Mouse (Mus musculus): ENCODE results near the gene Adra2c. TPM values are rescaled to one million over a fixed set of nuclear protein-coding genes. Genes with fewer than 3 reads are reported as not detected.

Gene Adra2c
- polyA plus RNA-seq, 1 experiment = not detected

DNA sequence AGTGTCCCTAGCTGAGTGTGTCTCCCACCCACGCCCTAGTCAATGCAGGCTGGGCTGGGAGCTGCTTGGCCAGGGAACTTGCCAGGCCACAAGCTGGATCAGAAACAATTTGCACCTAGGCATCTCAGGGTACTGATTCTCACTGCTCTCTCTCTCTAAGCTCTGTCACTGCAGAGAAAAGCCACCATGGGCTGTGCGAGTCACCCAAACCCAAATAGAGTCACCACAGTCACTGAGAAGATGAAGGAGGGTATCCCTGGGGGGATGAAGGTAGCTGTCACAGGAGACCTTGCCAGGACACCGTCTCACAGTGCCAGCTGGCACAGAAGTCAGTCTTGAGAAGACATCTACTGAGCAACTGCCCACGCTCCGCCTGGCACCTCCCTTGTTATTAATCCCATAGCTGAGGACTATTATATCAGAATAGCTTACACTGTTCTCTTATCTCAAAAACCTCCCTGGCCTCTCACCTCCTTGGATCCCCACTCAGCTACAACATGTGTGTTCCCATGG lies 33.7 kb downstream of the Adra2c start:
- no peak overlapping the region for H3K9ac ChIP-seq (ENCODE audit: low read depth, poor library complexity, severe bottlenecking)
- H3K36me3 ChIP-seq (ENCODE audit: control insufficient read depth, insufficient read depth, low read length, poor library complexity, severe bottlenecking) = no peaks in the 10 kb centered on the region
- TF ChIP-seq CTCF (IDR thresholded peaks at IDR 0.05; ENCODE audit: low read depth, low read length) (no peak), POLR2A (IDR thresholded peaks at IDR 0.05; ENCODE audit: insufficient read depth, low read length) (no peak), EP300 (IDR thresholded peaks at IDR 0.05; ENCODE audit: insufficient read depth, low read depth, low read length) (no peak)
- H3K27ac ChIP-seq (ENCODE audit: insufficient read depth, low read length) = no peak overlapping the region
- H3K9me3 ChIP-seq (replicated peaks; ENCODE audit: control insufficient read depth, insufficient read depth, low read length, poor library complexity, severe bottlenecking) = no peaks in the 10 kb centered on the region
- H3K4me3 ChIP-seq (ENCODE audit: low read depth, low read length) = no peak overlapping the region
- no peaks in the 10 kb centered on the region for H3K4me1 ChIP-seq (ENCODE audit: control insufficient read depth, insufficient read depth, low read length)
- no peaks in the 10 kb centered on the region for H3K27me3 ChIP-seq (ENCODE audit: control insufficient read depth, insufficient read depth, low read length, poor library complexity, severe bottlenecking)

DNA sequence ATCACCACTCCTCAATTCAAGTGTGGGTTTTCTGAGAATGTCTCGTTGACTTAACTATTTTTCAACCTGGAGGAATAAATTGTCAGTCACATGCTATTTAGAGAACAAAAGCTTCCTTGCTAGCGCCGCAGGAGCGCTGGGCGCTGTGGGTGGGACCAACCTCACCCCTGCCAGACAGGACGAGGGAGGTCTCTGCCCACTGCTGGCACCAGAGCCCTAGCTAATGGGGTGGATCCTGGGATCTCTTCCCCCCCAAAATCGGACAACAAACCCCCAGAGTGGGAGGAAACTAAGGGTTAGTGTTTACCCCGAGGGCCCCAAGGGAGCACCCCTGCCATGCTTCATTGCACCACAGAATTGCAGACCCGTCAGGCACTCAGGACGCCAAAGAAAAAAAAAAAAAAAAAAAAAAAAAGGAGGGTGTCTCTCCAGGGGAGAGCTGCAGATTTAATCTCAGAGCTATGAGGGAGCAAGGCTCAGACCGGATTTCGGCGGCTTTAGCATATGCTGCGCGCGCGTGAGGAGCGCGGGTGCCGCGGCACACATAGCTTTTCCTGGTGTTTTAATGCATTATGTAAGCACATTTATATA lies 35.2 kb downstream of the Adra2c start:
- H3K9me3 ChIP-seq (replicated peaks; ENCODE audit: control insufficient read depth, insufficient read depth, low read length, poor library complexity, severe bottlenecking) = no peaks in the 10 kb centered on the region
- H3K4me1 ChIP-seq (ENCODE audit: control insufficient read depth, insufficient read depth, low read length) = no peaks in the 10 kb centered on the region
- H3K27me3 ChIP-seq (ENCODE audit: control insufficient read depth, insufficient read depth, low read length, poor library complexity, severe bottlenecking) = no peaks in the 10 kb centered on the region
- TF ChIP-seq POLR2A (IDR thresholded peaks at IDR 0.05; ENCODE audit: insufficient read depth, low read length) (no peak), EP300 (IDR thresholded peaks at IDR 0.05; ENCODE audit: insufficient read depth, low read depth, low read length) (no peak), CTCF (IDR thresholded peaks at IDR 0.05; ENCODE audit: low read depth, low read length) (no peak)
- no peak overlapping the region for H3K9ac ChIP-seq (ENCODE audit: low read depth, poor library complexity, severe bottlenecking)
- H3K27ac ChIP-seq (ENCODE audit: insufficient read depth, low read length) = no peak overlapping the region
- H3K4me3 ChIP-seq (ENCODE audit: low read depth, low read length) = no peak overlapping the region
- H3K36me3 ChIP-seq (ENCODE audit: control insufficient read depth, insufficient read depth, low read length, poor library complexity, severe bottlenecking) = no peaks in the 10 kb centered on the region

DNA sequence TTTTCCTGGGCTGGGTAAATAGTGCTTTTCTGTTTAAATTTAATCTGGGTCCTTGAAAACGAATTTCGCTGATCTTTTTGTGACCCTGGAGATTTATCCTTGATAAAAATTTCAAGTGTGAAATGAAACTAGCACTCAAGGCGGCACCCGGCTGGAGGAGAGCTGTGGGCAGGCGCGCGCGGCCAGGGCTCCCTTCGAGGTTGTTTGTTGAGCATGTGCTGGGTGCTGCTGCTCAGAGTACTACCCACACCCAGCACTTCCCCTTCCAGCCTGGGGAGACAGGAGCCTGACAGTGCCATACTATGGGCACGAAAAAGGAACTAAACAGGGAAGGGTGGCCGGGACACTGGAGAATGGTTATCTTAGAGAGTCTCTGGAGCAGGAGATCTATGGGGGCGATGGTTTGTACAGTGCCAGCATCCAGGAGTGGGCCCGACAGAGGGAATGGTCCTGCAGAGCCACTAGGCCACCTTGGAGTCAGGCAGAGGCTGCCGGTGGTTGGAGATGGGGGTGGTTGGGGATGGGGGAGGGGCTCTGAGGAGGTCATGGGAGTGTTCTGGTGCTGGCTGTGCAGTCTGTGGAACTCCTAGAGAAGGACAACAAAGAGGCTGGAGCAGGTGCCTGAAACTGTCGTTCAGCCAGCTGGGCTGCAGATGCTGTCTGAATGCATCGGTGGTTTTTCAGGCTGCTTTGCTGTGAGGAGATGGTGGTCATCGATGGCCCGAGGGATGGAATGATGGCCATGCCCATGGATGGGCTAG lies 35.9 kb downstream of the Adra2c start:
- TF ChIP-seq CTCF (IDR thresholded peaks at IDR 0.05; ENCODE audit: low read depth, low read length) (no peak), EP300 (IDR thresholded peaks at IDR 0.05; ENCODE audit: insufficient read depth, low read depth, low read length) (no peak), POLR2A (IDR thresholded peaks at IDR 0.05; ENCODE audit: insufficient read depth, low read length) (no peak)
- Histone ChIP-seq H3K4me3 (ENCODE audit: low read depth, low read length) (no peak overlapping the region), H3K36me3 (ENCODE audit: control insufficient read depth, insufficient read depth, low read length, poor library complexity, severe bottlenecking) (no peaks in the 10 kb centered on the region), H3K9me3 (replicated peaks; ENCODE audit: control insufficient read depth, insufficient read depth, low read length, poor library complexity, severe bottlenecking) (no peaks in the 10 kb centered on the region), H3K9ac (ENCODE audit: low read depth, poor library complexity, severe bottlenecking) (no peak overlapping the region), H3K27ac (ENCODE audit: insufficient read depth, low read length) (no peak overlapping the region), H3K4me1 (ENCODE audit: control insufficient read depth, insufficient read depth, low read length) (no peaks in the 10 kb centered on the region), H3K27me3 (ENCODE audit: control insufficient read depth, insufficient read depth, low read length, poor library complexity, severe bottlenecking) (no peaks in the 10 kb centered on the region)

DNA sequence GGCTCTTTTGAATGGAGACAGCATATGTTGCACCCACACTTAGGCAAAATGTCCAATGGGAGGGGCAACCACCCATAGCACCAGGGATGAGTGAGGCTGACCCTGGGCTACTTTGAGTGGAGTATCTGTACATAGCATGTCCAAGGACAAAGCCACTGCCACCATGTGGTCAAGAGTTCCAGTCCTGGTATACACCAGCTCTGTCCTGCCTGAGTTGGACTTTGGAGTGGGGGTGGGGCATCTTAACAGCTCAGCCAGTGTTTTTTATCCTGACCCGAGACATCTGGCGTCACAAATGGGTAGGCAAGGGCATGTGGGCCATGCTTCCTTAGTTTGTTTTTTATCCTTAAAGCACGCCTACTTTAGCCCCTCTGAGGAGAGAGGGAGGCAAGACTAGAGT lies 36.5 kb downstream of the Adra2c start:
- Histone ChIP-seq H3K4me1 (ENCODE audit: control insufficient read depth, insufficient read depth, low read length) (no peaks in the 10 kb centered on the region), H3K9me3 (replicated peaks; ENCODE audit: control insufficient read depth, insufficient read depth, low read length, poor library complexity, severe bottlenecking) (no peaks in the 10 kb centered on the region), H3K9ac (ENCODE audit: low read depth, poor library complexity, severe bottlenecking) (no peak overlapping the region), H3K27ac (ENCODE audit: insufficient read depth, low read length) (no peak overlapping the region), H3K36me3 (ENCODE audit: control insufficient read depth, insufficient read depth, low read length, poor library complexity, severe bottlenecking) (no peaks in the 10 kb centered on the region), H3K4me3 (ENCODE audit: low read depth, low read length) (no peak overlapping the region), H3K27me3 (ENCODE audit: control insufficient read depth, insufficient read depth, low read length, poor library complexity, severe bottlenecking) (no peaks in the 10 kb centered on the region)
- TF ChIP-seq EP300 (IDR thresholded peaks at IDR 0.05; ENCODE audit: insufficient read depth, low read depth, low read length) (no peak), CTCF (IDR thresholded peaks at IDR 0.05; ENCODE audit: low read depth, low read length) (no peak), POLR2A (IDR thresholded peaks at IDR 0.05; ENCODE audit: insufficient read depth, low read length) (no peak)

DNA sequence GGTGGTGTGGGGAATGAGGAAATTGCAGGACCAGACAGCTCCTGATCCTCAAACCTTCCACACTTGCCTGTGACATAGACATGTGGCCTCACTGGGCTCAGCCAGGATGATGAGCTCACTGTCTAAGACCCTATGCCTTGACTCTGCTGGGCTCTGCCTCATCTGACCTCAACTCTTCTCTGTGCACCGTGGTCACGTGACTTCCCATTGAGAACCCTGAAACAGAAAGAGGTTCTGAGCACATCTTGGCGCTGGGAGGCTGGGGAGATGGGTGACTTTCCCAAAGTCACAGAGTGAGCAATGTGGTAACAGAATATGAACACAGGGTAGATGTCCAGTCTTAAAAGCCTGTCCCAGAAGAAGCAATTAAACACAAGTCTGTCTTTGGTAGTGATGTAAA lies 37.1 kb downstream of the Adra2c start:
- Histone ChIP-seq H3K9me3 (replicated peaks; ENCODE audit: control insufficient read depth, insufficient read depth, low read length, poor library complexity, severe bottlenecking) (no peaks in the 10 kb centered on the region), H3K9ac (ENCODE audit: low read depth, poor library complexity, severe bottlenecking) (no peak overlapping the region), H3K27ac (ENCODE audit: insufficient read depth, low read length) (no peak overlapping the region), H3K4me1 (ENCODE audit: control insufficient read depth, insufficient read depth, low read length) (no peaks in the 10 kb centered on the region), H3K4me3 (ENCODE audit: low read depth, low read length) (no peak overlapping the region), H3K36me3 (ENCODE audit: control insufficient read depth, insufficient read depth, low read length, poor library complexity, severe bottlenecking) (no peaks in the 10 kb centered on the region), H3K27me3 (ENCODE audit: control insufficient read depth, insufficient read depth, low read length, poor library complexity, severe bottlenecking) (no peaks in the 10 kb centered on the region)
- TF ChIP-seq POLR2A (IDR thresholded peaks at IDR 0.05; ENCODE audit: insufficient read depth, low read length) = no peak
- TF ChIP-seq EP300 (IDR thresholded peaks at IDR 0.05; ENCODE audit: insufficient read depth, low read depth, low read length) = no peak
- TF ChIP-seq CTCF (IDR thresholded peaks at IDR 0.05; ENCODE audit: low read depth, low read length) = no peak

- no peak overlapping the region for H3K4me3 ChIP-seq (ENCODE audit: low read depth, low read length)
- H3K36me3 ChIP-seq (ENCODE audit: control insufficient read depth, insufficient read depth, low read length, poor library complexity, severe bottlenecking) = no peaks in the 10 kb centered on the region
- no peak overlapping the region for H3K9ac ChIP-seq (ENCODE audit: low read depth, poor library complexity, severe bottlenecking)
- H3K9me3 ChIP-seq (replicated peaks; ENCODE audit: control insufficient read depth, insufficient read depth, low read length, poor library complexity, severe bottlenecking) = no peaks in the 10 kb centered on the region
- H3K27ac ChIP-seq (ENCODE audit: insufficient read depth, low read length) = no peak overlapping the region
- no peaks in the 10 kb centered on the region for H3K27me3 ChIP-seq (ENCODE audit: control insufficient read depth, insufficient read depth, low read length, poor library complexity, severe bottlenecking)
- TF ChIP-seq EP300 (IDR thresholded peaks at IDR 0.05; ENCODE audit: insufficient read depth, low read depth, low read length) = no peak
- no peak for TF ChIP-seq POLR2A (IDR thresholded peaks at IDR 0.05; ENCODE audit: insufficient read depth, low read length)
- no peak for TF ChIP-seq CTCF (IDR thresholded peaks at IDR 0.05; ENCODE audit: low read depth, low read length)
- H3K4me1 ChIP-seq (ENCODE audit: control insufficient read depth, insufficient read depth, low read length) = no peaks in the 10 kb centered on the region
These were observed 42.5 kb downstream of the Adra2c start for GRCm38 (mm10) chr5:35320650-35321049.
